Mouse (Mus musculus): Measurements from ENCODE around the gene Setd5.

Setd5 gene

GRCm38 (mm10) chr6:113176613-113177012 lies 99.4 kb downstream of the Setd5 start:
- in situ Hi-C loops (cut with MboI; ENCODE audit: unreplicated experiment in 2 of 2), result no loop called here

- in situ Hi-C loops (cut with MboI; ENCODE audit: unreplicated experiment in 2 of 2), result no loop called here
These were observed 101.4 kb downstream of the Setd5 start for GRCm38 (mm10) chr6:113178286-113179194.

- in situ Hi-C loops (cut with MboI; ENCODE audit: unreplicated experiment in 2 of 2), result no loop called here
These were observed 102.1 kb downstream of the Setd5 start for GRCm38 (mm10) chr6:113179195-113179733.

- in situ Hi-C loops (cut with MboI; ENCODE audit: unreplicated experiment in 2 of 2), result no loop called here
These were observed 107.0 kb downstream of the Setd5 start for GRCm38 (mm10) chr6:113184163-113184562.

- in situ Hi-C loops (cut with MboI; ENCODE audit: unreplicated experiment in 2 of 2), result no loop called here
These were observed 107.8 kb downstream of the Setd5 start for GRCm38 (mm10) chr6:113184866-113185525.

GRCm38 (mm10) chr6:113193765-113194460 lies 116.7 kb downstream of the Setd5 start:
- in situ Hi-C loops (cut with MboI; ENCODE audit: unreplicated experiment in 2 of 2), result no loop called here

- in situ Hi-C loops (cut with MboI; ENCODE audit: unreplicated experiment in 2 of 2), result no loop called here
These were observed 117.3 kb downstream of the Setd5 start for GRCm38 (mm10) chr6:113194517-113194840.

- in situ Hi-C loops (cut with MboI; ENCODE audit: unreplicated experiment in 2 of 2), result no loop called here
These were observed 117.9 kb downstream of the Setd5 start, which contains the start of gene Lhfpl4 for GRCm38 (mm10) chr6:113194841-113195595. Gene Lhfpl4, minus strand, starts transcription at chr6:113195384.

- in situ Hi-C loops (cut with MboI; ENCODE audit: unreplicated experiment in 2 of 2), result no loop called here
These were observed 118.4 kb downstream of the Setd5 start for GRCm38 (mm10) chr6:113195596-113195992.

All from v-Abl transformed pro-B cells (cell line).